Mouse (Mus musculus): ENCODE measurements around the gene Pak4. TPM values are rescaled to one million over a fixed set of nuclear protein-coding genes. Genes with fewer than 3 reads are reported as not detected.

The Pak4 gene
- polyA plus RNA-seq, 1 experiment, result 142 TPM

DNA sequence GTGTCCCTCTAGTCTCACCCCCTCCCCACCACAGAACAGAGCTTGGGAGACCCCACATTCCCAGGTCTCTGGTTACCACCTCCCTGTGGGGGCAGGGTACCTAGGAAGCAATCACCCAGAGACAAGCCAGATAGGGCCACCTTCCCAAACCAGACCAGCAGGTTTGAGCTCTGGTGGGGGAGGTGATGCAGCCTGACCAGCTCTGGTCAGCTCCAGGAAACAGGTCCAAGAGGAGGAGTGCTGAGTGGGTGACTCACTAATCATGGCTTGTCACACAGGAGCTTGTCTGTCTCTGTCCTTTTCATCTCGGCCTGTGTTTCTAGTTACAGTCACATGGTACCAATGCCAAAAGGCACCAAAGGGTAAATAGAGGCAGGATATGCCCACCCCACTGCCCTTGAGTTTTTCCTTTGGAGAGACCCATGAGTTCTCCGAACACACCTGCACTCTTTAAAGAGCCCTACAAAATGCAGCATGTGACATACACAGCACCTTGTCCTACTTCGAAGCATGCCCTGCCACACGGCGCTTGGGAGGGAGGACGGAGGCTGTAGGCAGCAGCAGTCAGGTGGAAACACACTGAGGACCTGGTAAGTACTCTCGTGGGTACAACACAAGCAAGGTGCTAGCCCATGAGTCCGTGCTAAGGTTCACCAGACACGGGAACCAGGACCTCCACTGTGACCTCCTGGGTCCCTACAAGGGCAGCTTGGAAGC lies 20.0 kb downstream of the Pak4 start:
- TF ChIP-seq GATA1 (IDR thresholded peaks at IDR 0.05; ENCODE audit: low read length), result no peak

DNA sequence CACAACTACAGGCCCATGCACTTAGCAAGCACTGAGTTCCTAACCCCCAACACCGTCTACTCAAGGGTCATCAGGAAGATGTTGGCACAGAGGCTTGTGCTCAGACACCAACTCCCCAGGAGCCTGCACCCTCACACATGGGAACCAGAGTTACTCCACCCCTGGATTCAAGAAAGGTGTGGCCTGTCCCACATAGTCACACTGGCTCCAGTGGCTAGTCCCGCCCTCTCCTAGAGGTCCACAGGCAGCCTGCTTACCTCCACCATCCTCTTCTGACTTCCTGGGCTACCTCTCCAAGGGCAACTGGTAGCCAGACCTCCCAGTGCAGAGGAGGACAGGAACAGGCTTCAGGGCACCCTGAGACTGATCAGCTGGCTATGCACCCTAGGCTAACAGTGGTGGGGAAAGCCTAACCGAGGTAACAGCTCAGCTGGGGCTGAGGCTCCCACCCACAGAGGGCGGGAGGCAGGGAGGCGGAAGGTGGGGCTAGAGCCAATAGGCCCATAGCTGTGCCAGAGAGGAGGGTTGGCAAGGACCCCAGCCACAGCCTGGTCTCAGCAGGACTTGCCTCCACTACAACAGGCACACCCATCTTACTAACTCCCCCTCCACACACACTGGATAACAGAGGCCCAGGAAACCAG lies 21.6 kb downstream of the Pak4 start:
- TF ChIP-seq GATA1 (IDR thresholded peaks at IDR 0.05; ENCODE audit: low read length), result no peak

DNA sequence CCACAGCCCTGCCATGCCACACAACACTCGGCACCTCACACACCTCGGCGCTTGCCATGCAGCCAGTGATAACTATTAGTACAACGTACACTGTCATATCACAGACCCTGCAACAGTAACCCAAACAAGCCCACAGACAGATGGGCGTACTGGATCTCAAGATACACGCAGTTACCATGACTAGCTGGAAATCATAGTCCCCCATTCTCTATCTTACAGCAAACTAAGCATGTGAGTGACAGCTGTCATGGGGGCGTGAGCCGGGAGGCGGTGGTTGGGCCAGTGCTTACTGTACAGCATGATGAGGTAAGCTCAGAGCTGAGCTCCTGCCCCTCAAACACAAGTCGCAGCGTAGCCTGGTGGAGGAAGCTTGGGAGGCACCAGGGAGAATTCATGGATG lies 22.4 kb downstream of the Pak4 start:
- TF ChIP-seq GATA1 (IDR thresholded peaks at IDR 0.05; ENCODE audit: low read length), result peak; percentile 19

DNA sequence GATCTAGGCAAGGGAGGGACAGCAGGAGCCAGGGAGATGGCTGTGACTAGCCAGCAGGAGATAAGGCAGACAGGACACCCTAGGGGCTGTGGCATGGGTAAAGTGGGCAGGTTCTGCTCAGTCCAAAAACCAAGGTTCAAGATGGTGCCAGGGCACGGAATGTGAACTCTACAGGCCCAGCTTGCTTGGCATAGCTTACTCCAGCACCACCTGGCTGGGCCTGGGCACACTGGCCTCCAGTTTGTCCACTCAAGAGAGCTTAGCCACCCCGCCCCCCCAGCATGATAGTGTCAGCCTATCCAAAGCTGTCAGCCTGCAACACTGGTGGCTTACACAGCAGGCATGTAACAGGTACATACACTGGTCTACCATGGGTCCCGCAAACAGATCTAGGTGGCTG lies 24.7 kb downstream of the Pak4 start:
- no peak for TF ChIP-seq GATA1 (IDR thresholded peaks at IDR 0.05; ENCODE audit: low read length)

DNA sequence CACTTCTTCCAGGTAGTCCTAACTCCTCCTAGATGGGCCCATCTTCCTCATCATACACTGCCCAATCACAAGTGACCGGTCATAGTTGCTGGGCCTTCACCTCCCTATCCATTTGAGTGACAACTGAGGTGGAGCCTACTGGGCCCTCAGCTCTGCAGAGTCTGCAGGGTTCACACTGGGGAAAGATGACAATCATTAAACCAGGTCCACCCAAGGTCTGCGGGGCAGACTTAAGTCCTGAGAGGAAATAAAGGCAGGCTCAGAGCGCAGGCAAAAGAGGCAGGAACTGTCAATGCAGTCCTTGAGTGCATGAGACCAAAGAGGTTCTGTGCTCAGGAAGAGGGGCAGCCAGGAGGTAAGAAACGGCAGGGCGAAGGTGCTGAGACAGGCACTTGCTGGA lies 25.3 kb downstream of the Pak4 start:
- TF ChIP-seq GATA1 (IDR thresholded peaks at IDR 0.05; ENCODE audit: low read length), result no peak

DNA sequence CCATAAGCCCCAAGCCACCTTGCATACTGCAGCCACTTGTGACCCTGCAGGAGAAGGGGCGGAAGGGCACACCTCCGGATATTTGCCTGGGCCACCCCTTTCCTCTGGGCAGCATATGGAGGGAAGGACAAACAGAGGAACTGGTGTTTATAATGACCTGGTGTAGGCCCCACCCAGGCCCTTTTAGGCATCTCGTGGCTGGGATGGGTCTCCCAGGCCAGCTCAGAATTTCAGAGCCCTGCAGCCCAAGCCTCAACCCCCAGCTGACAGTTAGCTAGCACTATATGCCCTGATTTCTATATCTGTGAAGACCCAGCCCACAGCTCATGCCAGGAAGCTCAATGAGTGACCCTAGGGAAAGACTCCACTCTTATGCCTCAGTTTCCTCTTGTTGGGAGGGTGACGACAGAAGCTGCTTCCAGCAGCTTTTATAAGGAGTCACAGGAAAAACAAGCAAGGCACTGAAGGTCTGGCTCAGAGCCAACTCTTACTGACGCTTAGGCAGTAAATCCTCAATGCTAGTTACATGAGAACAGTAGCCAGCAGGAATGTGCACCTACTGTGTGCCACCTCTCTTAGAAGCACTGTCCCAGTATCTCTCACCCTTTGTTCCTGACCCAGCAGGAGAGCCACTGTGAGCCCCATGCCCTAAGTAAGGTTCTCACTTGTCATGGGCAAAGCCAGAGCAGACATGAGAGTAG lies 26.9 kb downstream of the Pak4 start:
- TF ChIP-seq GATA1 (IDR thresholded peaks at IDR 0.05; ENCODE audit: low read length), result no peak

DNA sequence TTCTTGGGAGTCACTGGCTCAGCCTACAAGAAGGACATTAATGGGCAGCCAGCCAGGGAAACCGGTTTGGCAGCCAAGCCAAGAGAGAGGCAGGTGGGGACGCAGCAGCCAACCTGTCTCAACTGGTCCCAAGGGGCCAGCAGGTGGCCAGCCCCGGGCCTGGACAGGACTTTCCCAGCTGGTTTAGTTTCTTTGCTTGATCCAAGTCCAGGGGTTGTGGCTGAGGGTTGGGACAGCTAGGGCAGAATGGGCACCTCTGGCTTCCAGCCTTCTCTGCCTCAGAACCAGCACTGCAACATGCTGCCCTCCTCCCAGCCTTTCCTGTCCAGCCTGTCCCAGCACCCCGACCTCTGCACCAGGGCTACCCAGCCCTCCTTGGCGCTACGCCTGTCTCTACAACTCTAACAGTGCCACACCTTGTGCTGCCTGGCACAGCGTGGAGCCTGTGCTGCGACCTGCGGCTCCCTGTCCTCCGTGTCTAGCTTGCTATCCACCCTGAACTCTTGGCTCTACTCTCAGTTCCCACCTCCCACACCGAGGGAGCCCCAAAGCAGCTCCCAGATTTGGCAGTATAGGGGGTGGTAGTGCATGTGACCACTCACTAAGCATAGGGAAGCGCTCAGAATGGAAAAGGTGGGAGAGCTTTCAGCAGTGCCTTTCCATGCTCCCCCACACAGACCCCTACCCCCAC lies 27.5 kb downstream of the Pak4 start:
- TF ChIP-seq GATA1 (IDR thresholded peaks at IDR 0.05; ENCODE audit: low read length), result no peak

DNA sequence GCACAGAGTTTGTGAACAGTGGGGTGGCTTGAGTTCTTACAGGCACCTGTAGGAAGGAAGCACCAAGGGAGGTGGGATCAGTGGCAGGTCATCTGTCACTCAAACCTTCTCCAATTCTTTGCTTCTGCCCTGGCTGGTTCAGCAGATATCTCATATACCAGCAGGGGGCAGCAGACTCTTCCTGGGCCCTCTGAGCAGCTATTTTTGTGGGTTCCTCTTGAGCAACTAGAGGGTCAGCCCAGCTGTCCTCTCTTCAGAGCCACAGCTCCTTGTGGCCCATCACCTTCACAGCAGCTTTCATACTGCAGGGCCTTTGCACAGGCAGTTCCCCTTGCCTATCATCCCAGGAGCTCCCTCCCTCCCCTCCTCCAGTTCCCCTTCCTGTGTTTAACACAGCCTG lies 29.7 kb downstream of the Pak4 start:
- TF ChIP-seq GATA1 (IDR thresholded peaks at IDR 0.05; ENCODE audit: low read length), result no peak

DNA sequence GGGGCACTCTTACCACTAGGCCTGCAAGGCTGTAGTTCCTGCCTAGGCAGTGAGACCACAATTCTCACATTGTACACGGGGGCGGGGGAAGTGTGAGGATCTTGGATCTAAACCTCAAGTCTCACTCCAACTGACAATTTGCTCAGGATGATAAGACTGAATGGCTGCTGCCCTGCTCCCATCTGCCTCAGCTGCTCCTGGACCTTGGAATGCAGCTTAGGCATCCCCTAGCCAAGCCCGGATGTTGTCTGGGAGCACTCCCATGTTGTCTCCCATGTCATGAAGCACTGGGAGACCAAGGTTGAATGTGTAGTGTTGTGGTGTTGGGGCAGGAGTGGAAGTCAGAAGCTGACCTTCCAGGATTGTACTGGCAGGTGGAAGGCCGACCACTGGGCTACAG lies 30.4 kb downstream of the Pak4 start:
- TF ChIP-seq GATA1 (IDR thresholded peaks at IDR 0.05; ENCODE audit: low read length), result no peak

DNA sequence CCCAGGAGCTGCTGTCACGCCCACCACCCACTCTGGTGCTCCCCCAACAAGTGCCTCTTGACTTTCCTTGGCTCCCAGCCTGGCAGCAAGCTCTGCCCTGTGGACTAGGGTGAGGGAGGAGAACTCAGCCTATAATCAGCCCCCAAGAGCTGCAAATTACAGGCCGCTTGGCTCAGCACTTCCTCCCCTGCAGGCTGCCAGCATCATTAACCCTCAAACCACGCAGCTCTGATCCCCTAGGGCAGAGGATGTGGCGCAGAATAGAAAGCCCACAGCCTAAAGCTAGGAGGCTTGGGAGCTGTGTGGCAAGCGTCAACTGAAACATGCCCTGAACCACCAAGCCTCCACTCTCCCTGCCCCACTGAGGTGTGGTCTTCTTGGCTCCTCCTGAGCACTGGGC lies 32.6 kb downstream of the Pak4 start:
- no peak for TF ChIP-seq GATA1 (IDR thresholded peaks at IDR 0.05; ENCODE audit: low read length)

DNA sequence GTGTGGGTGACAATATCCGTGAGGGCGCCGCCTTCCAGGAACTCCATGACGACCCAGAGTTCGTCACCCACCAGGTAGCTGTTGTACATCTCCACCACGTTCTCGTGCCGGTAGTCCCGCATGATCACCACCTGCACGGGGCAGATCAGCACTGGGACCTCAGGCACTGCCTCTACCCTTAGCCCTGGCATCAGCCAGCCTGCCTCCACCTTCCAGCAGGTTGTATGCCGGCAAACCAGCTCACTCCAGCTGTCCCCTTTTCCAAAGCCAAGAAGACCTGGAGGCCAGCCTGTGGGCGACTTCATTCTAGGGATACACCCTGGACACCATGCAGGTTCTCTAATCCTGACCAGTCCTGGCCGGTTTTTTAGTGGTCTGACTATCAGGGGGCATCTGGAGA lies 35.0 kb downstream of the Pak4 start:
- TF ChIP-seq GATA1 (IDR thresholded peaks at IDR 0.05; ENCODE audit: low read length), result no peak

DNA sequence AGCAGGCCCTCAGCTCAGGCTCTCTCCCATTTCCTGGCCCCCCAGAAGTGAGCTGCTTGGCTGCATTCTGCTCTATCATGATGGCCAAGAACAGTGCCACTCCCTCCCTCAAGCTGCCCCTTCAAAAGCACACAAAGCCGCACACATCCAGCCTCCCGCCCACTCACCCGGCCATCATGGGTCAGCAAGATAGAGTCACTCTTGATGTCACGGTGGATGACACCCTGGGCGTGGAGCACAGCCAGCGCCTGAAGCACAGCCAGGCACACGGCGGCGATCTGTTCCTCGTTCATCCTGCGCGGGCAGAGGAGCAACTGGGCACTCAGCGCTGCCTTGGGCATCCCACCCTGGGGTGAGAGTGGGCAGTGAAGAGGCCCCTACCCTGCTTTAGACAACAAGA lies 35.6 kb downstream of the Pak4 start:
- no peak for TF ChIP-seq GATA1 (IDR thresholded peaks at IDR 0.05; ENCODE audit: low read length)

DNA sequence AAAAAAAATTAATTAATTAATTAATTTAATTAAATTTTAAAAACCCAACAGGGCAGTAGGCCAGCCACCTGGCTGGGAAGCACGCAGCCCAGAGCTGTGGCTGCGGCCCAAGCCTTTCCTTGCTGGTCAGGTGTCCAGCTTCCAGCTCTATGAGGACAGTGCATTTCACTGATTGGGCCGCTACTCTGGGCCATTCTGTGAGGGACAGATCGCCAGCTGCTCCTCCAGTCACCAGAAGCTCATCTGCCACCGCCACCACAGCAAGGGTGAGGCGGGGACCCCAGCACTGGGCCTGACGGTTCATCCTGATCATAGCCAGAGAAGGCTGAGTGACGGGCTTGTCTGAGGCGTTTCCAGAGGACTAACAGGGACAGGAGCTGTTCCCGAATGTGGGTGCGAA lies 36.0 kb downstream of the Pak4 start:
- no peak for TF ChIP-seq GATA1 (IDR thresholded peaks at IDR 0.05; ENCODE audit: low read length)

DNA sequence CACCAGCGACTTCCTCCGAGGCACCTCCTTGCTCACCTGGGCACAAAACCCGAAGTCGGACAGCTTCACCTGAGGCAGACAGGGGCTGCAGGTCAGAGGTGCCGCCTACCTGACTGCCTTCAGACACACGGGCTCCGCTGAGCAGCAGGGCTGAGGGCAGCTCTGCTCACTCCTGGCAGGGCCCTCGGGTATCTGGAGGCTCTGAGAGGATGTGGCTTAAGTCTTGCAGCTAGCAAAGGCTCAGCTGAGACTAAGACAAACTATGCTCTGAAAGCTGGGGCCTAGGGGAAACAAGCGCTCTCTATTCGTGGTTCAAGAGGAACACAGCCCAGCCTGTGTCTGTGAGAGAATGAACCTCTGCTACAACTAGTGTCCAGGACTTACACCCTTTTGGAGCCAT lies 37.1 kb downstream of the Pak4 start:
- no peak for TF ChIP-seq GATA1 (IDR thresholded peaks at IDR 0.05; ENCODE audit: low read length)

DNA sequence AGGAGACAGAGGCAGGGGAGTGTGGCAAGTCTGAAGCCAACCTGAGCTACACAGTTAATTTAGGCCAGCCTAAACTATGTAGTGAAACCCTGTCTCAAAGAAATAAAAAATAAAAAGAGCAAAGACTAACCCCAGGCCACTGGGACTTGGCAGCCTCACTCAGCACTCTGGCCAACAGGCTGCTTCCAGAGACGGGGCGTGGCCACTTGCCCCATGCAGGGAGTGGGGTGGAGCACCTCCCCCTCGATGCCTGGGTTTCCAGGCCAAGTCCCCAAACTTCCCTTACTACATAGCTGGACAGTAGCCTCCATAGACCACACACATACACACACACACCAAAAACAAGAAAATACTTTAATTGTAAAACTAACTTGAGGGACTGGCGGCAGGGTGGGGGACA lies 39.5 kb downstream of the Pak4 start:
- TF ChIP-seq GATA1 (IDR thresholded peaks at IDR 0.05; ENCODE audit: low read length), result no peak

DNA sequence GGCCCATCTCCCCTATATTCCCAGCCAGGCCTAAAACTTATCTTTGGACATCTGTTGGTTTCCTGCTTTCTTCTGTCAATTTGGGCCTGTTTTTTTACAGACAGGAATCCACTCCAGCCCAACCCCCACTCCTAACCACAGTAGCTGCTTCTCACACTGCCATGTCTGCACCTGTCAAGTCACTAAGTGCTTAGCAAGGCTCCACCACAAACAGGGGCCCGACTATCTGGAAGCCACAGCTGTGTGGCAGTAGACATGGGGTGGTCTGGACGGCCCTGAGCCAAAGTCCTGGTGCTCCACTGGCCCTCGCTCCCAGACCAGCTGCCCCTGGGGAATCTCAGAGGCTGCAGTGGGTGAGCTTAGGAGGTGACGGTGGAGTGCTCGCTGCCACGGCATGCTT lies 40.3 kb downstream of the Pak4 start:
- no peak for TF ChIP-seq GATA1 (IDR thresholded peaks at IDR 0.05; ENCODE audit: low read length)

All from G1E-ER4 (cell line).